Mouse (Mus musculus): ENCODE results near the gene Trpm7. TPM values are rescaled to one million over a fixed set of nuclear protein-coding genes. Genes with fewer than 3 reads are reported as not detected.

Trpm7 gene
- total and polyA plus RNA-seq, 3 experiments = 7.5 to 26.7 (median 24.4) TPM

DNA sequence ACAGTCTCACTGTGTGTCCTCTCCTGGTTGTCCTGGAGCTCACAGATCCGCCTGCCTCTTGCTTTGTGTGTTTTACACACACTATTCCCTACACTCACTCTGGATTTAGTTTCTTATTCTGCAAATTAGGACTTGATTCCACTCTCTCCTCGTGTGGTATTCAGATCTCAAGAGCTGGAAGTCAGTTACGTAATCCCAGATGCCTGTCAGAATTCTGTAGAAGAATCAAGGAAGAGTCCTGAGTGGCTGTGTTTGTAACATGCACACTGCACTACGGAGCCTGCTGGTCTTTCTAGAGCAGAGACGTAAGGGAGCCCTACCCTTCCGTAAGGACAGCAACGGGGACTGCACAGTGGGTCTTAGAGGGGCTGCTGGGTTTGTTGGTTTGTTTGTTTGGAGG is 116.7 kb downstream of the Trpm7 start:
- Histone ChIP-seq H3K36me3 (ENCODE audit: control insufficient read depth, insufficient read depth, low read length) (peaks cover 2% of the 10 kb centered on the region), H3K4me1 (ENCODE audit: control insufficient read depth, insufficient read depth, low read length) (no peaks in the 10 kb centered on the region), H3K4me3 (no peak overlapping the region), H3K27me3 (ENCODE audit: control insufficient read depth, insufficient read depth, low read length) (no peaks in the 10 kb centered on the region), H3K79me2 (replicated peaks; ENCODE audit: control insufficient read depth, insufficient read depth, low read length) (no peaks in the 10 kb centered on the region), H3K9ac (ENCODE audit: low read depth, low read length) (no peak overlapping the region), H3K27ac (no peak overlapping the region)
- no peak for TF ChIP-seq EP300 (IDR thresholded peaks at IDR 0.05; ENCODE audit: insufficient read depth, low read depth, low read length)
- no peak for TF ChIP-seq CTCF (IDR thresholded peaks at IDR 0.05)
- TF ChIP-seq POLR2A (IDR thresholded peaks at IDR 0.05; ENCODE audit: insufficient read depth, low read depth, low read length) = no peak
- 92% methylated on average over 7 of the region's 7 CpGs for WGBS
- intact Hi-C loops (cut with DNase I) = no loop called here
- DNase-seq = no peak

DNA sequence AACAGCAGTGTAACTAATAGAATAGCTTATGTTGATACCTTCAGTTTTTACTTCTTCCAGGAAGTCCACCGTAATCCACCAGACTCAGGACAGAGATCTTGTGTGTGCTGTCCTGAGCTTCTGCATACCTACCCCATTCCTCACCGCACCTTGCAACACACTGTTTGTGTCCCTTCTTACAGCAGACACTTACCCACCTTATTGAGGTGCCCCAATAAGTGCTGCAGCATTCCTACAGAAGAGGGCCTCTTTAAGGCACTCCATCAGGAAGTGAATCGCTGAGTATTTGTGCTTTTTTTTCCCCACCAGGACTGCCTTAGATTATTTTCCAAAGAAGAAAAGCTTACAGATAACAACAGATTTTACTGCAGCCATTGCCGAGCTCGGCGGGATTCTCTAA is 120.4 kb downstream of the Trpm7 start:
- Histone ChIP-seq H3K9ac (ENCODE audit: low read depth, low read length) (no peak overlapping the region), H3K79me2 (replicated peaks; ENCODE audit: control insufficient read depth, insufficient read depth, low read length) (no peaks in the 10 kb centered on the region), H3K4me1 (ENCODE audit: control insufficient read depth, insufficient read depth, low read length) (no peaks in the 10 kb centered on the region), H3K27ac (no peak overlapping the region), H3K36me3 (ENCODE audit: control insufficient read depth, insufficient read depth, low read length) (peaks cover 2% of the 10 kb centered on the region; the same call in 1 of the 2 replicates), H3K4me3 (no peak overlapping the region), H3K27me3 (ENCODE audit: control insufficient read depth, insufficient read depth, low read length) (no peaks in the 10 kb centered on the region)
- intact Hi-C loops (cut with DNase I) = no loop called here
- no peak for TF ChIP-seq CTCF (IDR thresholded peaks at IDR 0.05)
- TF ChIP-seq POLR2A (IDR thresholded peaks at IDR 0.05; ENCODE audit: insufficient read depth, low read depth, low read length) = no peak
- TF ChIP-seq EP300 (IDR thresholded peaks at IDR 0.05; ENCODE audit: insufficient read depth, low read depth, low read length) = no peak
- DNase-seq = no peak
- 84% methylated on average over 6 of the region's 6 CpGs for WGBS

GRCm38 (mm10) chr2:126743389-126743788 is 132.6 kb downstream of the Trpm7 start:
- WGBS = 74% methylated on average over 5 of the region's 5 CpGs
- no peaks in the 10 kb centered on the region for H3K4me1 ChIP-seq (ENCODE audit: control insufficient read depth, insufficient read depth, low read length)
- TF ChIP-seq POLR2A (IDR thresholded peaks at IDR 0.05; ENCODE audit: insufficient read depth, low read depth, low read length) (no peak), CTCF (IDR thresholded peaks at IDR 0.05) (no peak), EP300 (IDR thresholded peaks at IDR 0.05; ENCODE audit: insufficient read depth, low read depth, low read length) (no peak)
- no peaks in the 10 kb centered on the region; the same call in 1 of the 2 replicates for H3K79me2 ChIP-seq (replicated peaks; ENCODE audit: control insufficient read depth, insufficient read depth, low read length)
- H3K27me3 ChIP-seq (ENCODE audit: control insufficient read depth, insufficient read depth, low read length) = no peaks in the 10 kb centered on the region
- intact Hi-C loops (cut with DNase I) = no loop called here
- no peak overlapping the region for H3K27ac ChIP-seq
- H3K36me3 ChIP-seq (ENCODE audit: control insufficient read depth, insufficient read depth, low read length) = peaks cover 2% of the 10 kb centered on the region; the same call in 1 of the 2 replicates
- no peak for DNase-seq
- H3K9ac ChIP-seq (ENCODE audit: low read depth, low read length) = no peak overlapping the region
- no peak overlapping the region for H3K4me3 ChIP-seq

Small RNA genes within 50 kb of the gene (microRNA-seq; reads per million reads assigned to microRNA genes)
- 0.56 to 1.9 reads per million in 2 experiments for gene Mir3473g

Other genes with a start within 250 kb of the Trpm7 start
- 10 to 100 TPM; 10.6 to 13.1 TPM for gene Gabpb1, start 199.9 kb downstream of the Trpm7 start, total RNA-seq (2021)
- gene Gabpb1, start 199.9 kb downstream of the Trpm7 start, polyA plus RNA-seq (2012; rRNA removed) = 5.8 and 9.7 TPM in 2 replicates
- gene Usp8, start 168.9 kb downstream of the Trpm7 start, total RNA-seq (2021) = 10 to 100 TPM; 27.4 to 28.4 TPM
- 11.1 and 18.9 TPM in 2 replicates for gene Usp8, start 168.9 kb downstream of the Trpm7 start, polyA plus RNA-seq (2012; rRNA removed)
- not detected for gene Usp50, start 92.8 kb downstream of the Trpm7 start, total RNA-seq (2021)
- 1.1 and 1.5 TPM in 2 replicates for gene Usp50, start 92.8 kb downstream of the Trpm7 start, polyA plus RNA-seq (2012; rRNA removed)
- gene Sppl2a, start 57.0 kb upstream of the Trpm7 start, total RNA-seq (2021) = 10 to 100 TPM; 51.5 to 56.4 TPM
- gene Sppl2a, start 57.0 kb upstream of the Trpm7 start, polyA plus RNA-seq (2012; rRNA removed) = 17.4 and 37.5 TPM in 2 replicates
- 1 to 10 TPM; 5.6 to 6.2 TPM for gene Ap4e1, start 132.5 kb upstream of the Trpm7 start, total RNA-seq (2021)
- 1.9 and 3.6 TPM in 2 replicates for gene Ap4e1, start 132.5 kb upstream of the Trpm7 start, polyA plus RNA-seq (2012; rRNA removed)
- 10 to 100 TPM; 16.3 to 20.0 TPM for gene Blvra, start 194.4 kb upstream of the Trpm7 start, total RNA-seq (2021)
- 9.0 and 15.9 TPM in 2 replicates for gene Blvra, start 194.4 kb upstream of the Trpm7 start, polyA plus RNA-seq (2012; rRNA removed)